Mouse (Mus musculus) forebrain, postnatal 0 days (tissue): ENCODE data around the gene Lrp1. TPM values are rescaled to one million over a fixed set of nuclear protein-coding genes. Genes with fewer than 3 reads are reported as not detected.
A peak's percentile ranks its signal among the peaks of the same experiment; 100 is the strongest.

Source experiments
- ATAC-seq: fragments of 200-750 bp; cut with Nextera tagmentation; 2 replicates; pipeline ENCODE4 v1.8.0; 2017; ENCODE audit warnings: mild to moderate bottlenecking, moderate library complexity
- DNase-seq: peaks from one replicate; pipeline ENCODE4 v3.0.0-alpha.2; 2015
- H3K27ac ChIP-seq: fragments of 300-500 bp; sonication (generic); 2 replicates; pipeline ENCODE4 v1.5.1; 2014; ENCODE audit warnings: low read depth, mild to moderate bottlenecking, antibody characterized with exemption, low read length, moderate library complexity, mixed read lengths
- H3K27me3 ChIP-seq: fragments of 300-500 bp; sonication (generic); 2 replicates; pipeline ENCODE4 v1.6.1; 2014; ENCODE audit warnings: mild to moderate bottlenecking, low read length, mixed read lengths; ENCODE audit not compliant: insufficient read depth
- H3K36me3 ChIP-seq: fragments of 300-500 bp; sonication (generic); 2 replicates; pipeline ENCODE4 v1.6.1; 2014; ENCODE audit warnings: mild to moderate bottlenecking, moderate library complexity; ENCODE audit not compliant: insufficient read depth
- H3K4me1 ChIP-seq: fragments of 300-500 bp; sonication (generic); 2 replicates; pipeline ENCODE4 v1.6.1; 2014; ENCODE audit warnings: antibody characterized with exemption; ENCODE audit not compliant: insufficient read depth
- H3K4me2 ChIP-seq: fragments of 300-500 bp; sonication (generic); 2 replicates; pipeline ENCODE4 v1.6.1; 2014; ENCODE audit warnings: low read depth, mild to moderate bottlenecking, moderate library complexity
- H3K4me3 ChIP-seq: fragments of 300-500 bp; sonication (generic); 2 replicates; pipeline ENCODE4 v1.5.1; 2014; ENCODE audit warnings: low read depth, low read length, mixed read lengths
- H3K9ac ChIP-seq: fragments of 300-500 bp; sonication (generic); 2 replicates; pipeline ENCODE4 v1.6.1; 2014; ENCODE audit warnings: mild to moderate bottlenecking
- H3K9me3 ChIP-seq: fragments of 300-500 bp; sonication (generic); 2 replicates; pipeline ENCODE4 v1.6.1; 2016; ENCODE audit warnings: low read length
- CTCF ChIP-seq: sonication (generic); IDR thresholded peaks from 2 replicates; pipeline ENCODE4 v1.5.1; 2016; ENCODE audit warnings: antibody characterized with exemption, control low read depth, low read depth
- WGBS: fragments of 180-500 bp; shearing (Covaris S2); extraction: QIAGEN DNeasy Blood & Tissue Kit; methylation state at CpG from one replicate; pipeline ENCODE4 v1.1.7; 2014; 5-methylcytosine and 5-hydroxymethylcytosine counted together
- polyA plus RNA-seq: library from polyadenylated mRNA; unstranded; fragments of >200 nt; fragmentation: Nextera tagmentation; extraction: Ambion mirVana; gene quantifications from 2 replicates; pipeline ENCODE4 v1.2.1, GENCODE M21; 2015
- total RNA-seq: library from RNA; depleted of rRNA; stranded (reverse); fragments of >200 nt; gene quantifications from 2 replicates; pipeline ENCODE4 v1.2.3, GENCODE M21; 2014

The Lrp1 gene
- total and polyA plus RNA-seq, 2 experiments from 2014 or later: 70.4 to 228 TPM

GRCm38 (mm10) chr10:127515271-127515982 is 105.5 kb downstream of the Lrp1 start:
- H3K9me3 ChIP-seq: no peaks in the 10 kb centered on the region
- no peak overlapping the region for H3K4me3 ChIP-seq
- no peak overlapping the region for H3K9ac ChIP-seq
- DNase-seq: no peak
- H3K36me3 ChIP-seq: peaks cover 9% of the 10 kb centered on the region
- H3K4me1 ChIP-seq: peaks cover 23% of the 10 kb centered on the region
- H3K4me2 ChIP-seq: no peak overlapping the region
- no peak overlapping the region for H3K27ac ChIP-seq
- WGBS: 39% methylated on average over 9 of the region's 9 CpGs
- H3K27me3 ChIP-seq: 0 out of 2 replicates have a peak, but pooled peaks cover 10% of the 10 kb centered on the region
- no peak for ATAC-seq
- no peak for TF ChIP-seq CTCF

DNA sequence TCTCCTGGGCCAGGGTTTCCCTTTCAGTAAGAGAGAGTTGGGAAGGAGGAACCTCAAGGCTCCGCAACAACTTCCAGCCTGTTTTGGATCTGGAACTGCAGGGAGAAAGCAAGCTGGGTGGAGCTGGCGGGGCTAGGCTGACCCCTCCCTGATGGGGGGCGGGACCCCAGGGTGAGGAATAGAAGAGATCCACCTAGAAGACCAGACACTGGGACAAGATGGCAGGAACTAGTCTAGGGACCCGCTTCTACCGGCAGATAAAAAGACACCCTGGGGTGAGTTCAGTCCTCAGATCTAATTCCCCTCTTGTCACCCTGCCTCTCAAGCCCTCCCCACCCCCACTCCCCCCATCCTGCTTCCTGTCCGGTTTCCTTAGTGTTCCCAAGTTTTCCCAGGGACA is 106.2 kb downstream of the Lrp1 start, which contains the start of gene Ndufa4l2:
Gene Ndufa4l2, plus strand, starts transcription at position 204 of the 400 bp plus-strand sequence.
- H3K4me2 ChIP-seq: peak within 1 kb of the TSS; percentile 83
- 21% methylated on average over 6 of the region's 6 CpGs for WGBS
- H3K4me1 ChIP-seq: peaks cover 29% of the 10 kb centered on the region
- ATAC-seq (no peak), DNase-seq (no peak)
- H3K9me3 ChIP-seq: no peaks in the 10 kb centered on the region
- H3K4me3 ChIP-seq: no peak within 1 kb of the TSS
- H3K9ac ChIP-seq: 0 out of 2 replicates have a peak within 1 kb of the TSS, but pooled peaks have one; percentile 68
- H3K36me3 ChIP-seq: peaks cover 9% of the 10 kb centered on the region
- no peak within 1 kb of the TSS for H3K27ac ChIP-seq
- TF ChIP-seq CTCF: no peak
- 0 out of 2 replicates have a peak, but pooled peaks cover 10% of the 10 kb centered on the region for H3K27me3 ChIP-seq

DNA sequence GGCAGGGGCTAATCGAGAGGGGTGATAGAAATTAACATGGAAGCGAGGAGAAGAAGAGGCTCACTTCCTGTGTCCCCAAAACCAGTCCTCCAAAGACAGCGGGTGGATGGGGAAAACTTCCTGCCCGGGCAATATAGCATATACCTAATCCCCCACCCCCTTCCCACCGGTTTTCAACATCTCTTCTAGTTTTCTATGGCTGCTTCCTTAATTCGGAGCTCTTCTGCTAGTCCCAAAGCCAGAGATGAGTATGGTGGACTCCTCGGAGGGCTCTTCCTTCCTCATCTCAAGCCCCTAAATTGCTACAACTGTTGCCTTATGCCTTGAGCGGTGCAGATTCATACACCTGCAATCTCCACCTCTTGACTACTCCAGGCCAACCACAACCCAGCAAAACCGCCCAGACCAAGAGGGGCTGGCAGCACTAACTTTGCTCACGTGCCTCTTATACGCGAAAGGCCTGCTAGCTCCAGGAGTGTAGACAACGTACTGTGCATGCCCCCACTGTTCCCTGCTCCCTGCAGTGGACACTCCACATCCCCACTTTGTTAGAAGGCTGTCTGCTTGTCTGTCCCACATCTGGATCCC is 106.7 kb downstream of the Lrp1 start:
- Histone ChIP-seq H3K36me3 (peaks cover 9% of the 10 kb centered on the region), H3K27ac (no peak overlapping the region), H3K4me1 (peaks cover 33% of the 10 kb centered on the region), H3K9me3 (no peaks in the 10 kb centered on the region), H3K9ac (no peak overlapping the region), H3K27me3 (0 out of 2 replicates have a peak, but pooled peaks cover 10% of the 10 kb centered on the region), H3K4me3 (no peak overlapping the region), H3K4me2 (peak overlapping the region; percentile 83; the same call in 1 of the 2 replicates)
- DNase-seq: no peak
- TF ChIP-seq CTCF: no peak
- ATAC-seq: no peak
- WGBS: 21% methylated on average over 13 of the region's 13 CpGs

DNA sequence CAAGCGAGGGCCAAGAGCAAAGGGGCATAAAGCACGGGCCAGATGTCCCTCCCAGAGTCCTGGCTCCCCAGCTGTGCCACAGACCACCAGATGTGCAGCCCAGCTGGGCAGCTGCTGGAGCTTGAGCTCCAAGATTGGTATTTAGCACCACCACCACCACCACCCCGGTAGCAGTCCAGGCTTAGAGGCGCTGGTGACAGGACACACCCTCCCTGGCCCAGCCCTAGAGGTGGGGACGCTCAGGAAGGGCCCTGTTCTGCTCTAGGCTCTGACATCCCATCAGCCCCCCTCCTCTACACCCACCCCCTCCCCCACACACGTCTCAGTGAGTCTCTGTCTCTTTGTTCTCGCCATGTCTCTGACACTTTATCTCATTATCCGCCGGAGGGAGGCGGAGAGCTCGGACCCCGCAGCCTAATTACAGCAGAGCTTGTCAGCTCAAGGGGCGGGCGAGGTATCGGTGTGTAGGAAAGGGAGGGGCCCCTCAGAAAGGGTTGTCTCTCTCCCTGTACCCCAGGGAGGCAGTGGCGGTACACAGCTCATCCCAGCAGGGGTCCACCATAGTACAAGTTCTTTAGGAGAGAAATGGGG is 107.4 kb downstream of the Lrp1 start:
- no peak for TF ChIP-seq CTCF
- no peak overlapping the region for H3K4me3 ChIP-seq
- no peak for DNase-seq

GRCm38 (mm10) chr10:127512813-127513212 is 108.1 kb downstream of the Lrp1 start:
- H3K9ac ChIP-seq: peak overlapping the region; percentile 68
- H3K4me3 ChIP-seq: peak overlapping the region; percentile 41
- DNase-seq: peak; percentile 97
- TF ChIP-seq CTCF: peak; percentile 100
- H3K27ac ChIP-seq: peak overlapping the region; percentile 92
- H3K9me3 ChIP-seq: no peaks in the 10 kb centered on the region
- H3K4me1 ChIP-seq: peaks cover 38% of the 10 kb centered on the region
- peak; percentile 53 for ATAC-seq
- H3K4me2 ChIP-seq: peak overlapping the region; percentile 83
- WGBS: under 1% methylated on average over 27 of the region's 27 CpGs
- H3K36me3 ChIP-seq: peaks cover 3% of the 10 kb centered on the region; the same call in 1 of the 2 replicates
- H3K27me3 ChIP-seq: 0 out of 2 replicates have a peak, but pooled peaks cover 10% of the 10 kb centered on the region

More for the DNA sequence above, 107.4 kb downstream of the Lrp1 start:
- 3% methylated on average over 16 of the region's 16 CpGs for WGBS
- H3K4me1 ChIP-seq: peaks cover 35% of the 10 kb centered on the region
- H3K27me3 ChIP-seq: 0 out of 2 replicates have a peak, but pooled peaks cover 10% of the 10 kb centered on the region
- peak overlapping the region; percentile 68; the same call in 1 of the 2 replicates for H3K9ac ChIP-seq
- peak overlapping the region; percentile 83 for H3K4me2 ChIP-seq
- ATAC-seq: no peak
- H3K9me3 ChIP-seq: no peaks in the 10 kb centered on the region
- peaks cover 9% of the 10 kb centered on the region for H3K36me3 ChIP-seq
- no peak overlapping the region for H3K27ac ChIP-seq

DNA sequence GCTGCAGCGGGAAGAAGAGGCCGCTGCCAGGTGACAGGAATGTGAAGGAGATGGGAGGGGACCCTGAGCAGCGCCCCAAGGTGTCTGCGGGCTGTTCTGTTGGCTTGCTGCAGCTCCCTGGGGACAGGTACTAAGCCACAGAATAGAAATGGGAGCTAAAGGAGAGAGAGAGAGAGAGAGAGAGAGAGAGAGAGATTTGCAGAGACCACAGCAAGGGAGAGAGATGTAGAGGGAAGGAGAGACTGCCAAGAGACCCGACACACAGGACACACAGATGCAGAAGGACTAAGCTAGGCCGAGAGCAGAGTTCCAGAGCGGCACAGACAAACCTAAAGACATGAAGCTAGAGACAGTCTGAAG is 108.7 kb downstream of the Lrp1 start:
- Histone ChIP-seq H3K4me3 (peak overlapping the region; percentile 41), H3K27me3 (0 out of 2 replicates have a peak, but pooled peaks cover 10% of the 10 kb centered on the region), H3K27ac (peak overlapping the region; percentile 92), H3K9me3 (no peaks in the 10 kb centered on the region), H3K4me2 (peak overlapping the region; percentile 83), H3K36me3 (no peaks in the 10 kb centered on the region), H3K4me1 (peaks cover 38% of the 10 kb centered on the region), H3K9ac (peak overlapping the region; percentile 68)
- WGBS: 4% methylated on average over 7 of the region's 7 CpGs
- no peak for ATAC-seq
- DNase-seq: no peak
- TF ChIP-seq CTCF: no peak
